Mouse (Mus musculus) Patski (cell line): ENCODE measurements at regions not wholly inside any gene's neighbourhood (a gene's known extent, or its start where the extent isn't known, plus 50 kb on each side); places are given as distances from the start of the nearest gene placed in this dataset.

Experiments
- ATAC-seq: fragments of 100-300 bp; one replicate; pipeline ENCODE4 v1.8.0; 2021
- CTCF ChIA-PET: fragments of 350-600 bp; sonication (Branson Sonifier 250); formaldehyde crosslinking; loops from one replicate; lab custom pipeline; 2022; ENCODE audit warnings: inconsistent platforms; lab: Charles Lee
- POLR2A ChIA-PET: fragments of 350-600 bp; sonication (Branson Sonifier 250); formaldehyde crosslinking; loops from one replicate; lab custom pipeline; 2022; ENCODE audit warnings: antibody characterized with exemption, inconsistent platforms; lab: Charles Lee
- DNase-seq: peaks from one replicate; pipeline ENCODE4 v3.0.0-alpha.2; 2011; ENCODE audit warnings: low read depth, low spot score
- H3K27me3 ChIP-seq: fragments of 371-371 bp; one replicate; pipeline ENCODE4 v1.5.1; 2021
- CTCF ChIP-seq: fragments of 100-300 bp; IDR thresholded peaks from one replicate; pipeline ENCODE4 v1.5.1; 2021
- in situ Hi-C: fragments of 300-500 bp; cut with MboI; formaldehyde crosslinking; loops from 3 replicates; pipeline ENCODE4 v1.11.1; 2018; ENCODE audit warnings: low pct_unique_long_range_greater_than_20kb, mixed read lengths

DNA sequence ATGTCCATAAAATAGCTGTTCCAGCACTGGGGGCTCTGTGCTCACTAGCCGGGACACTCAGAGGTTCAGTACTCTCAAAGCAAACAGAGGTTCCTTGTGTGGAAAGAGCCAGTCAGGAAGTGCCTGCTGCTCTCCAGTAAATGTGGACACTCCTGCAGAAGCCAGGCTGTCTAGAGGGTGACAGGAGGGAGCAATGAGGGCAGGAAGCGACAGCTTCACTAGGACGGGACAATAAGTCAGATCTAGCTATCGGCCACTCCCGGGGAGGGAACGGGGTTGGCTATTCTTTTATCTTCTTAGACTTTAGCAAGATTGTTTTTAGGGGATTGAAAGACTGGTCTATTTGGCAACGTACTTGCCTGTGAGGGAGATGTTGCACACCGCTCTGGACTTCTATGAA, 154.7 kb upstream of the Klf3 start:
- in situ Hi-C loops: no loop called here
- no peak for TF ChIP-seq CTCF
- ATAC-seq (no peak), DNase-seq (no peak)
- ChIA-PET POLR2A (no interaction called here), CTCF (interaction anchor here (1.0 to 1.7 kb wide), 2 partner anchors 11 to 16 kb away, joined by 3 to 4 read pairs; no protein-coding TSS in a partner anchor)
- H3K27me3 ChIP-seq: no peaks in the 10 kb centered on the region

DNA sequence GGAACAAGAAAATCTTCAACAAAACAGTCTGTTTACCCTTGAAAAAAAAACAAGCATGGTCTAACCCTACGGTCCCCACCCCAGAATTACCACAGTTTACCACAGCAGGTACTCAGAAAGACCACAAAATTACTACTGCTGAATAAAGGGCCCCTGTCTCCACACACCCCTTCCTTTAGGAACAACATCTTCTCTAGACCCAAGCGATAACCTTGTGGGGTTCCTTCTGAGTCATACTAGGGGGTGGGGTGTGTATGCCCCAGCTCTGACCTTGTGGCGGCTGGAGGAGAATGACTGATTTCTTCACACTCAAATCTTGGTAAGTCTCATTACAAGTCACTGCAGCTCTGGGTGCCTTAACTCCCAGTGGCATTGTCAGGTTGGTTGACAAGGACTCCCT, 151.8 kb upstream of the Klf3 start:
- ChIA-PET POLR2A (no interaction called here), CTCF (no interaction called here)
- H3K27me3 ChIP-seq: no peaks in the 10 kb centered on the region
- no peak for DNase-seq
- ATAC-seq: no peak
- TF ChIP-seq CTCF: no peak
- in situ Hi-C loops: no loop called here

DNA sequence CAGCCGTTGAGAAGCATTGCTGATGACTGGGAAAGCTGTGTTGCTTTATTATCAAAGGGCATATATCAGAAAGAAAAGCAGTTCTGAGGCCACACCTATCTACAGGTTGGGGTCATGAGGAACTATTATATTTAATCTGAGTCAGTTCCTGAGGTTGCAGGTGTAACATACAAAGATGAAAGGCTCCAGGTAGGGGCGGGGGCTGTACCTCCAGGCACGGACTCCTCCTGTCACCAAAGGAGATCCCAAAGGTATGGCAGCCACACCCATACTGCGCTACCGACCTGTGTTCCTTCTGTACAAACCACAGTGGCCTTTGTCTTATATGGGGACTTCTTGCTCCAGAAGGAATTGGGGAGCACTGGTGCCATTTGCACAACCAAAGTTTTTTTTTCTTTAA, 149.4 kb upstream of the Klf3 start:
- in situ Hi-C loops: no loop called here
- CTCF ChIA-PET: interaction anchor here (0.8 kb wide), 1 partner anchor 28 kb away, joined by 3 read pairs; no protein-coding TSS in a partner anchor
- H3K27me3 ChIP-seq: no peaks in the 10 kb centered on the region
- POLR2A ChIA-PET: no interaction called here
- no peak for TF ChIP-seq CTCF
- ATAC-seq: no peak
- DNase-seq: no peak

DNA sequence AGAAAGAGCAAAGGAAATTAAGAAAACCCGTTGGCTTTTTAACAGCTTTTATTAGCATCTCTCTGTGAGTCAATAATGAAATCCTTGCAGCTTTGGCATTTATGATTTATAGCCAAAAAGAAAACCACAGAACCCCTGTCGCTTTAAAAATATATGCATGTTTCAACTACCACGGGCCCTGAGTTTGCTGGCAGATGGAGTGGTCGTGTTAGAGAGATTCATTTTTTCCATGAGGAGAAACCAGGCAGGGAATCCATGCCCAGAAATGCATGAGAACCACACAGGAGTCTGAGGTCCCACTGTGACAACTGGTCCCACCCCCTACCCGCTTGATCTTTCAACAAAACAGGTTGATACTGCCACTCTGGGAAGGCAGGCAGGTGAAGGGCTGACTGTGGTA, 147.9 kb upstream of the Klf3 start:
- DNase-seq (no peak), ATAC-seq (no peak)
- H3K27me3 ChIP-seq: no peaks in the 10 kb centered on the region
- ChIA-PET CTCF (no interaction called here), POLR2A (no interaction called here)
- in situ Hi-C loops: no loop called here
- no peak for TF ChIP-seq CTCF

- no peaks in the 10 kb centered on the region for H3K27me3 ChIP-seq
- ChIA-PET CTCF (interaction anchor here (0.8 kb wide), 1 partner anchor 48 kb away, joined by 3 read pairs; no protein-coding TSS in a partner anchor), POLR2A (no interaction called here)
- in situ Hi-C loops: no loop called here
- TF ChIP-seq CTCF: no peak
- DNase-seq (no peak), ATAC-seq (no peak)
These were observed 141.2 kb upstream of the Klf3 start for GRCm38 (mm10) chr5:64661959-64662358.

GRCm38 (mm10) chr5:64662476-64662875, 140.7 kb upstream of the Klf3 start:
- ChIA-PET CTCF (interaction anchor here (0.8 kb wide), 1 partner anchor 48 kb away, joined by 3 read pairs; no protein-coding TSS in a partner anchor), POLR2A (no interaction called here)
- no peak for TF ChIP-seq CTCF
- in situ Hi-C loops: no loop called here
- DNase-seq (no peak), ATAC-seq (no peak)
- H3K27me3 ChIP-seq: no peaks in the 10 kb centered on the region

DNA sequence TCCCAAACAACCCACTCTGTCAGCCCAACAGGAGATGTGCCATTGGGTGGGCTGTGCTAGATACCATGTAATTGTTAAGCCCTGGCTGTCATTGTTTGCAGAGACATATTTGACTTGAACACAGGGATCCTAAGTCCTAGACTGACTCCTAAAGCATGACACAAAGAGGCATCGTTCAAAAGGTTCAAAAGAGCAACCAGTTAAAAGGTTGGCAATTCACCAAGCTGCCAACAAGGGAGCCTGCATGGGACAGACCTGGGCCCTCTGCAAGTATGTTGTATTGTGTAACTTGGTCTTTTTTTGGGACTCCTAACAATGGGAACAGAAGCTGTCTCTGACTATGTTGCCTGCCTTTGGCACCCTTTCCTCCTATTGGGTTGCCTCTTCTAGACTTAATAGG, 139.4 kb upstream of the Klf3 start:
- in situ Hi-C loops: no loop called here
- ATAC-seq (no peak), DNase-seq (no peak)
- no peak for TF ChIP-seq CTCF
- ChIA-PET POLR2A (no interaction called here), CTCF (interaction anchor here (1.0 to 1.3 kb wide), 2 partner anchors 15 to 48 kb away, joined by 3 read pairs; no protein-coding TSS in a partner anchor)
- no peaks in the 10 kb centered on the region for H3K27me3 ChIP-seq

GRCm38 (mm10) chr5:64665064-64665463, 138.1 kb upstream of the Klf3 start:
- in situ Hi-C loops: no loop called here
- POLR2A ChIA-PET: interaction anchor here (0.6 kb wide), 1 partner anchor 1380 kb away, joined by 14 read pairs; no protein-coding TSS in a partner anchor
- H3K27me3 ChIP-seq: no peaks in the 10 kb centered on the region
- CTCF ChIA-PET: no interaction called here
- TF ChIP-seq CTCF: no peak
- no peak for DNase-seq
- no peak for ATAC-seq

DNA sequence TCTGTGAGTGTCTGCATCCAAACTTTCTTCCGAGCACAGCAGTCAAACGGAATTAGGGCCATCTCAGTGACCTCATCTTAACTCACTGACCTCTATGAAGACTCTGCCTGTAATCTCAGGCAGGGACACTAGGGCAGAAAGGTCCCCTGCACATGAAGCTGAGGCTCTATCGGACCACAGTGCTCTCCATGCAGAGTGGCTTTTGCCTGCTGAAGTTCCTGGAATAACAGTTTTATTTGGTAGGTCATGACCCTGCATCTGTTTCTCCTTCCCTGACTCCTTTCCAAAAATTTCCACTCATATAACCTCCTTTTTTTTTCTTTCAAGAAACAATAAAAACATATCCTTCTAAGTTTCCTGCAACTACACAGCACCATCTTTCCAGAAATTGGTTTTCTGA, 136.9 kb upstream of the Klf3 start:
- POLR2A ChIA-PET: no interaction called here
- DNase-seq (no peak), ATAC-seq (no peak)
- CTCF ChIA-PET: interaction anchor here (1.5 kb wide), 1 partner anchor 12 kb away, joined by 4 read pairs; no protein-coding TSS in a partner anchor
- in situ Hi-C loops: no loop called here
- TF ChIP-seq CTCF: no peak
- no peaks in the 10 kb centered on the region for H3K27me3 ChIP-seq

DNA sequence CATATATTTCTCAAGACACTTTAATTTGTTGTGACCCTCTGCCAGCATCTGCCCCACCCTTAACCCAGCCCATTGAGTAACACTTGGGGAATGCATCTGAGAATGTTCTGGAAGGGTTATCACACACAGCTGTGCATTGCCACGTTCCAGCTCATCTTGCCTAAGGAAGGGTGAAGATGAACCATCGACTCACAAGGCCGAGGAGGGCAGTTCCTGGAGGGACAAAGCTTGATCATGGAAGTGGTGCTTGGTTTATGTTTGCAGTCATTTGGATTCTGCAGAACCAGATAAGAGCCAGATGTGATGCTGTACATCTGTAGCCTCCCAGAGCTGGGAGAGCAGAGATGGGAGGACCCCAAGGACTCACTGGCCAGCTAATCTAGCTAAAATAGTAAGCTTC, 136.1 kb upstream of the Klf3 start:
- TF ChIP-seq CTCF: no peak
- no peaks in the 10 kb centered on the region for H3K27me3 ChIP-seq
- DNase-seq: no peak
- in situ Hi-C loops: no loop called here
- ATAC-seq: no peak
- POLR2A ChIA-PET: no interaction called here
- CTCF ChIA-PET: interaction anchor here (0.6 to 1.5 kb wide), 3 partner anchors 11 to 1485 kb away, joined by 3 to 4 read pairs (median 3); no protein-coding TSS in a partner anchor

DNA sequence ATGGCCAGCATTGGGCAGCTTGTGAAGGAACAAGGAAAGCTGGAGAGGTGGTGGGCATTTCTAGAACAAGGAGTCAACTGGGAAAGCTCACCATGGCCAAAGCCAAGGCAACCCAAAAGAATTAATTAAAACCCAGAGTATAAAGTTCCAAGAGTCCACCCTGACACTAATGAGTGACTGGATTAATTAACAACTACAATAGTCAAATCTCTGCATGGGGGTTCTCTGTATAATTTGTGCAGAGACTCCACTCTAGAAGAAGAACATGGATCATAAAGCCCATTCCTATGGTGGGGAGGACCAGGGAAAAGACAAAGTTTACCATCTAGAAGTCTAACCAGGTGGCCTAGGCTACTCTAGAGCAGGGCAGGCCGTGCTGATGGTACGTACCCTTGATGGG, 129.3 kb upstream of the Klf3 start:
- no peaks in the 10 kb centered on the region for H3K27me3 ChIP-seq
- ChIA-PET POLR2A (interaction anchor here (1.1 kb wide), 1 partner anchor 47 kb away, joined by 4 read pairs; no protein-coding TSS in a partner anchor), CTCF (interaction anchor here (1.2 kb wide), 1 partner anchor 10 kb away, joined by 3 read pairs; no protein-coding TSS in a partner anchor)
- in situ Hi-C loops: no loop called here
- no peak for TF ChIP-seq CTCF
- no peak for ATAC-seq
- no peak for DNase-seq
